Mouse (Mus musculus) liver, adult 2 months (tissue): ENCODE measurements around the gene Rab3gap2. TPM values are rescaled to one million over a fixed set of nuclear protein-coding genes. Genes with fewer than 3 reads are reported as not detected.

ENCODE experiments used
- DNase-seq: peaks from one replicate; pipeline ENCODE4 v3.0.0-alpha.2; 2011; ENCODE audit warnings: low read depth, low spot score; ENCODE audit errors: extremely low read depth
- H3K27ac ChIP-seq: fragments of 200-500 bp; replicated peaks from 2 replicates; pipeline ENCODE4 v1.5.1; 2012; ENCODE audit warnings: low read depth, mild to moderate bottlenecking, control low read depth, inconsistent platforms, low read length; ENCODE audit not compliant: insufficient read depth
- H3K27me3 ChIP-seq: fragments of 200-500 bp; 2 replicates; pipeline ENCODE4 v1.6.1; 2012; ENCODE audit warnings: mild to moderate bottlenecking, moderate library complexity, low read length, inconsistent platforms; ENCODE audit not compliant: control insufficient read depth, insufficient read depth
- H3K36me3 ChIP-seq: fragments of 200-500 bp; 2 replicates; pipeline ENCODE4 v1.6.1; 2012; ENCODE audit warnings: low read length, inconsistent platforms; ENCODE audit not compliant: control insufficient read depth, insufficient read depth
- H3K4me1 ChIP-seq: fragments of 200-500 bp; 2 replicates; pipeline ENCODE4 v1.6.1; 2011; ENCODE audit warnings: low read length; ENCODE audit not compliant: control insufficient read depth, insufficient read depth
- H3K4me3 ChIP-seq: fragments of 200-500 bp; 2 replicates; pipeline ENCODE4 v1.5.1; 2011; ENCODE audit warnings: low read depth, mild to moderate bottlenecking, control low read depth, low read length, moderate library complexity; ENCODE audit not compliant: insufficient read depth
- H3K79me2 ChIP-seq: fragments of 200-500 bp; 2 replicates; pipeline ENCODE4 v1.6.1; 2012; ENCODE audit warnings: inconsistent platforms, mild to moderate bottlenecking, low read length, moderate library complexity; ENCODE audit not compliant: control insufficient read depth, insufficient read depth
- H3K9ac ChIP-seq: fragments of 200-500 bp; 2 replicates; pipeline ENCODE4 v1.6.1; 2012; ENCODE audit warnings: low read depth, mild to moderate bottlenecking, control low read depth, inconsistent platforms, low read length
- CTCF ChIP-seq: fragments of 200-500 bp; IDR thresholded peaks from 2 replicates; pipeline ENCODE4 v1.5.1; 2011; ENCODE audit warnings: low read depth, low read length, control low read depth
- POLR2A ChIP-seq: fragments of 200-500 bp; IDR thresholded peaks from 2 replicates; pipeline ENCODE4 v1.6.1; 2011; ENCODE audit warnings: low read length, control low read depth; ENCODE audit not compliant: insufficient read depth; ENCODE audit errors: extremely low read depth
- WGBS: fragments of 180-500 bp; shearing (Covaris S2); methylation state at CpG from one replicate; pipeline ENCODE4 v1.1.7; 2018; 5-methylcytosine and 5-hydroxymethylcytosine counted together
- polyA plus RNA-seq: library from polyadenylated mRNA; depleted of rRNA; stranded (reverse); fragments of >200 nt; gene quantifications from 2 replicates; pipeline ENCODE4 v1.2.3, GENCODE M21; 2012
- total RNA-seq: library from RNA; depleted of rRNA; stranded (reverse); fragments of >200 nt; gene quantifications from 2 replicates; pipeline ENCODE4 v1.2.3, GENCODE M21; 2014

Gene Rab3gap2
- total and polyA plus RNA-seq, 2 experiments: 9.3 to 12.4 TPM

DNA sequence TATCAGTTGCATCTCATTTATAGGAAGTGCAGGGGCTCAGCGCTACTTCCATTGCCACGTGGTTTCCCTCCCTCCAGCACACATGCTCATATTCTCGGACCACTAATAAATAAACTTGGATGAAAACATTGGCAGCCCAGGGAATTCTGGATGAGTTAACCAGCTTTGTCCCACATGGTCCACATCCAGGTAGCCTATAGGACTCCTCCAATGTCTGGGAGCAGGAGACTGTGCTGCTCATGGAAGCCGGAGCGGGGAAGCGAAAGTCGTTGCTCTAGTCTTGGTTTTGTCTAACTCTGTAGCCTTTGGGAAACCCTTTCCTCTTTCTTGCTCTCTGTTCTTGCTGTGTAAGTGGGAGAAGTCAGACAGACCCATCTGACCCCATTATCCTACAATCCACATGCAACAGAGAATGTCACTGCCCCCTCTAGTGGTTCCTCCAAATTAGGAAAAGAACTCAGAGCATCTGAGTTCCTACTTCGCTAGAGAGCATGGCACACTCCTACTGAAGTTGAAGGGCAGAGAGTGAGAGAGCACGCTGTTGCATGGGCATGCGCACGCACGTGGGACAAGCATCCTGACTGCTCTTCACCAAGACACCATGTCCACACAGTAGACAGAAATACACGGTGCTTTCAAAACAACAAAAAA, 16.7 kb upstream of the Rab3gap2 start:
- TF ChIP-seq CTCF (no peak; the same call in 1 of the 2 replicates), POLR2A (no peak)
- no peaks in the 10 kb centered on the region for H3K27me3 ChIP-seq
- 67% methylated on average over 13 of the region's 13 CpGs for WGBS
- no peak for DNase-seq
- no peaks in the 10 kb centered on the region for H3K4me1 ChIP-seq
- H3K4me3 ChIP-seq: no peak overlapping the region
- H3K9ac ChIP-seq: no peak overlapping the region
- H3K27ac ChIP-seq: no peak overlapping the region
- H3K36me3 ChIP-seq: no peaks in the 10 kb centered on the region
- H3K79me2 ChIP-seq: no peaks in the 10 kb centered on the region

DNA sequence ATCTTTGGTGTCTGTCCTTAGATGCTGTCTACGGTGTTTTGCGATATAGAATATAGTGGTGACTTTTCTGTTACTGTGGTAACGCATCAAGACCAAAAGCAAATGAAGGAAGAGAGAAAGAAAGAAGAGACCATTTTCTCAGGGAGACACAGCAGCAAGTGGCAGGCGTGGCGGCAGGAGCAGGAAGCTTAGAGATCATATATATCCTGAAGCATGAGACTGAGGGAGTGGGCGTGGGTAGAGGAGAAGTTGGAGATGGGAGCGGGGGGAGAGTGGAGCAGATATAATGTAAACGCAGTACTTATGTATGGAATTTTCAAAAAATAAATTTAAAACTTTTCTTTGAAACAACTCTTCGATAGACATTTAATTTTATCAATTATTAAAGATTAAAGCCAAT, 14.0 kb upstream of the Rab3gap2 start:
- peaks cover 1% of the 10 kb centered on the region; the same call in 1 of the 2 replicates for H3K4me1 ChIP-seq
- DNase-seq: no peak
- H3K36me3 ChIP-seq: no peaks in the 10 kb centered on the region
- H3K9ac ChIP-seq: no peak overlapping the region
- 90% methylated on average over 9 of the region's 9 CpGs for WGBS
- TF ChIP-seq CTCF (no peak), POLR2A (no peak)
- H3K27me3 ChIP-seq: no peaks in the 10 kb centered on the region
- no peak overlapping the region for H3K27ac ChIP-seq
- H3K4me3 ChIP-seq: no peak overlapping the region
- H3K79me2 ChIP-seq: no peaks in the 10 kb centered on the region

DNA sequence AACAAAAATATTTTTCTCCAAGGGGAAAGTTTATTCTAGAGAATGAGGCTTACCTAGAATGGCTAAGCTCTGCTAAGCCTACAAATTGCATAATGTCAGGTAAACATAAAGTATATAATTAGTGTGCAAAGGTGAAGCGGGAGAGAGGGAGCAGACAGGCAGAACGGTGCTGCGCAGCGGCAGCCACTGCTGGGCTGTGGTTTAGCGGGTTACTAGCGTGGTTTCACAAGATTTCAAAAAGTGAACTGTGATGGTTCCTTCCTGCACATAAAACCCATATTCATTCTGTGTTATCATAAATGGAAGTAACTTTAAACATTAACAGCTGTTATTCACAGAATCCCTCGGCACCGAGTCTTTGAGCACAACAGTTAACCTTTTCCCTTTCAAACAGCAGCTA, 11.8 kb upstream of the Rab3gap2 start:
- 33% methylated on average over 8 of the region's 8 CpGs for WGBS
- no peak for DNase-seq
- TF ChIP-seq CTCF: no peak
- TF ChIP-seq POLR2A: no peak
- Histone ChIP-seq H3K79me2 (no peaks in the 10 kb centered on the region), H3K4me1 (peaks cover 1% of the 10 kb centered on the region; the same call in 1 of the 2 replicates), H3K27me3 (no peaks in the 10 kb centered on the region), H3K4me3 (no peak overlapping the region), H3K9ac (no peak overlapping the region), H3K36me3 (no peaks in the 10 kb centered on the region), H3K27ac (no peak overlapping the region)

DNA sequence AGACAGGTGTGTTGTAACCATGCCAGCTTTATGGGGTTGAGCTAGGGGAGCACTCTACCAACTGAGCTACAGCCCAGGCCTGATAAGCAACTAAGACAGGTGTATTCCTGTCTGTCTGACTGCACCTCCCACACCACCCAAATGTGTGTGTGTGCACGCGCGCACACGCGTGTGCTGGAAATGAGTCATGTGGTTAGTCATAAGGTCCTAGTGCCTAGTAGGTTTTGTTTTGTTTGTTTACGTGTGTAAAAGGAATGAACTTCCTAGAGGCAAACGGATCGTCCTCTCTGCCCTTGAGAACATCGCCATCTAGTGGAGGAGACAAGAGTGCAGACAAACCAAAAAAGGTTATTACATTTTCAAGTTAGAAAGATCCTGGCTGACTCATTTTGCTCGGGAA, 10.4 kb upstream of the Rab3gap2 start:
- Histone ChIP-seq H3K4me1 (peaks cover 1% of the 10 kb centered on the region; the same call in 1 of the 2 replicates), H3K27ac (no peak overlapping the region), H3K9ac (no peak overlapping the region), H3K36me3 (no peaks in the 10 kb centered on the region), H3K4me3 (no peak overlapping the region), H3K79me2 (no peaks in the 10 kb centered on the region), H3K27me3 (no peaks in the 10 kb centered on the region)
- WGBS: 7% methylated on average over 10 of the region's 10 CpGs
- peak; percentile 66 for DNase-seq
- TF ChIP-seq POLR2A (no peak), CTCF (peak; percentile 49)

DNA sequence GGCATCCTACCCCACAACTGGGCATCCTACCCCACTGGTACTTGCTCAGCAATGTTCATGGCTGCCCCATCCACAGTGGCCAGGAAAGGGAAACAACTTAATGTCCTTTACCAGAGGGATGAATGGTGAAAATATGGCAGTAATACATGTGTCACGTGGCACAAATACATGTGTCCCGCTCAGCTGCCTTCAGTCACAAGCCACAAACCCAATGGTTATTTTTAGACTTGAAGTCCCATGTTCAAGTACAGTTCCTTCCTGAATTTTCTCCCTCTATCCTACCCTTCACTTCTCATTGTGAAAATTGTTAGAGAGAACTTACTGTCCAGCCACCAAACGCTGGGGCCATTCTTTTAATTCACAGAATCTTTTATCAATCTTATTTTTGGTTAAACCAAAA, 7.6 kb upstream of the Rab3gap2 start:
- TF ChIP-seq POLR2A (no peak), CTCF (no peak)
- Histone ChIP-seq H3K4me1 (peaks cover 1% of the 10 kb centered on the region; the same call in 1 of the 2 replicates), H3K27me3 (no peaks in the 10 kb centered on the region), H3K27ac (no peak overlapping the region), H3K9ac (no peak overlapping the region), H3K4me3 (no peak overlapping the region), H3K36me3 (no peaks in the 10 kb centered on the region), H3K79me2 (no peaks in the 10 kb centered on the region)
- WGBS: 67% methylated on average over 3 of the region's 3 CpGs
- no peak for DNase-seq
